Mouse (Mus musculus) spleen, embryonic (tissue): ENCODE data around the gene Srgap2.

Experiments
- CTCF ChIA-PET: fragments of 350-600 bp; sonication (Branson Sonifier 250); formaldehyde crosslinking; loops from one replicate; lab custom pipeline; 2022; lab: Charles Lee

The Srgap2 gene

DNA sequence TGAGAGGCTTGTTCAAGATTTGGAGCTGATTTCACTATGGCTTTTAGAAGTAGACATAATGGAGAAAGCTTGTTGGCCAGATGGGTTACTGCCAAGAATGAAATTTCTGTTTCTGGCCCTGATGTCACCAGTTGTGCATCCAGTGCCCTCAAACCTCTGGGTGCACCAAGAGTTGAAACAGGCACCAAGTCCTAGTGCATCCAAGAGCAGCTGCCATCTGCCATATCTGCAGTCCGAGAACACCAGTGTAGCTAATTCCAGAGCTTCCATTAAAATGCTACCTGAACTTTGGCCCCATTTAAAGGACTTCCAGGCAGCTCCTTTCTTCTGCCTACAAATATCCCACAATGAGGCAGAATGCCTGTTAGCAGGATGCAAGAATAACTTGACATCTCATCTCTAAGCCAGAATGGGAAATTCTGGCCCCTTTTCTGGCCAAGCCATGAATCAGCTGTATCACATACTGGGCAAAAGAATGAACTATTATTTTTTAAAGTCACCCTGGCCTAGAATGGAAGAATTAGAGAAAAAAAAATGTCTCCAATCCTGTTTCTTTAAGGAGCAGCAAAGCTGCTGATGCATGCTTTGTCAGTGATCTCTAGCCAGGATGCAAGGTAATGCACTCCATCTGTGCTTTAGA, 180.1 kb downstream of the Srgap2 start:
- CTCF ChIA-PET = no interaction called here

DNA sequence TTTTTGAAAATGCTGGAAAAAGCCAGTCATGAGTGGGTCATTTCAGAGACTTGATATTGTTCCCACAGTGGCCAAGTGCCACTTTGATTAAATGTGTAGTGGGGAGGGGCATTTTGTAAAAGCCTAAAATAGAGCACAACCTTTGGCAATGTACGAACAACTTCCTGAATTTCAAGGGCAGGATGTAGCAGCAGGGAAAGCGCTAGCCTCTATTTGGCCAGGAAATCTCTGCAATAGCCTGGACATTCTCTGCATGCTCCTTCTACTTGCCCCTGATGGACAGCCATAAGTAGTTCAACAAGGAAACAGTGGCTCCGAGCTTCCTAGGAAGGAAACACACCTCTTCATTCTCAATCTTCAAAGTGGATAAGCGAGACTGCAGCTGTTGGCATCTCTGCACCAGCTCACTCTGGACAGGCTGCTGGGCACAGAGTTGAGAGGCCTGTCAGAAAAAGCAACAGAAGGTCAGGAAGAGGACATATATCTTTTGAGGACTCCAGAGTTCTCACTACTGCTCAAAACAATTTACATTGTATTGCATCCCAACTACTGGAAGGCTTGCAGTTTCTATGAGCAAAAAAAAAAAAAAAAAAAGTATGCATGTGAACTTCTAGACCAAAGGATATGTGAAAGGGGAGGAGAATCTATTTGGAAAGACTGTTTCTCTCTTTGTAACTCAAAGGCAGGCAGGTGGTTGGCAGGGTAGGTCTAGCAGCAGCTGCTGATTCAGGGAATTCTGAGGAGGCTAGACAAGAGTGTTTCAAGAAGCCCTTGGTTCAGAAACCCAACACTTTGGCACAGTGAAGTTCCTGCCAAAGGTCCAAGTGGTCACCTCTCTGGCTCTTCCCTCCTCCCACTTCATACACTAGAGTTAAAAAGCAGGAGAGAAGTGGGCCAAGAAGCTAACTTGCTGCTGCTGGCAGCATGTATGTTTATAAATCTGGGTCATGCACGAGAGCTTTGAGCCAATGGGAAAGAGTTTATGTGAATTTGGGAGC, 181.4 kb downstream of the Srgap2 start:
- CTCF ChIA-PET = interaction anchor here (0.6 kb wide), 1 partner anchor 9 kb away, joined by 3 read pairs; no protein-coding TSS in a partner anchor

DNA sequence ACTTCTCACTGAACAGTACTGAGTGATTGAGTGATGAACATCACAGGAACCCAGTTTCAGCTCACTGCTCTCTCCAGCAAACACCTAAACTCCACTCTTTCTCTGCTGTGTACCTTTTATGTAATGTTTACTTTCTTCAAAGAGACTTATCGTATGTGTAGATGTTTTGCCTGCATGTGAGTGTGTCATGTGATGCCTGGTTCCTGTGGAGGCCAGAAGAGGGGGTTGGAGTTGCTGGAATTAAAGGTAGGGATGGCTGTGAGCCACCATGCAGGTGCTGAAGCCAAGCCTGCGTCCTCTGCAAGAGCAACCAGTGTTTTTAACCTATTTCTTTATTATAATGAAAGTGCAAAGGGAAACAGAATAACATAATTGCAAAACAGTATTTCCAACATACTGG, 182.5 kb downstream of the Srgap2 start:
- CTCF ChIA-PET = interaction anchor here (0.6 kb wide), 1 partner anchor 10 kb away, joined by 3 read pairs; no protein-coding TSS in a partner anchor

DNA sequence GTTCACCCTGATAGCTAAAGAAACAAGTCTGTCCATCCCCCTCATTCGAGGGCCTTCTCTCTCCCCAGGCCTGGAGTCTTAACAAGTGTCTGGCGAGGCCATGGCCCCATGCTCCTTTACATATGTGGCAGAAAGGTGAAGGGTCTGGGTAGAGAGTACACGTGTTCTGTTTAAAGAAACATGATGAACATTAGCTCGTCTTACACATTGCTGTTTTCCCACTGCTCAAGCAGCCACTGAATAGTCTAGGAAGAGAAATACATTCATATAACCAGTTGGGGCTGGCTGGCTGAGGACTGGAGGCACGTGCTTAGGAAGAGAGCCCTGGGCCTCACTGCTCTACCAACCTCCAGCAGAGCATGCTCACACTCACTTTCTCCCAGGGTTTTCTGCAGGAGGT, 191.1 kb downstream of the Srgap2 start:
- CTCF ChIA-PET = interaction anchor here (0.6 kb wide), 1 partner anchor 185 kb away, joined by 4 read pairs; no protein-coding TSS in a partner anchor

DNA sequence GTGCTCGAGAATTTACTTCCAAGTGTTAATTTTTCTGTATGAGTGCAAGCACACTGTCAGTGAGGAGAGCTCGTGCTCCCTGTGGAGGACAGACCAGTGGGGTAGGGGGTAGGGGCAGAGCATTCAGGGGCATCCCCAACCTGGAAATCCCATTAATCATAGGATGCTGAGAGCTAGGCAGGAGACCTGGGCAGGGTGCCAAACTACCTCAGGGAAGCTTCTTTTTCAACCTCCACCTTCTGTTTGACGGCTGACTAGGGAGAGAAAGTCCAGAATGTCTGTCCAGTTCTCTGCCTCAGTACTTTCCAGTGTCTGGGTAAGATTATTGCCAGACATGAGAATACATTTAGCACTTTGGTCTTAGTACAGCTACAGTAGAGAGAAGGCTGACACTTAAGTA, 191.5 kb downstream of the Srgap2 start:
- CTCF ChIA-PET = interaction anchor here (0.6 kb wide), 1 partner anchor 185 kb away, joined by 4 read pairs; no protein-coding TSS in a partner anchor

DNA sequence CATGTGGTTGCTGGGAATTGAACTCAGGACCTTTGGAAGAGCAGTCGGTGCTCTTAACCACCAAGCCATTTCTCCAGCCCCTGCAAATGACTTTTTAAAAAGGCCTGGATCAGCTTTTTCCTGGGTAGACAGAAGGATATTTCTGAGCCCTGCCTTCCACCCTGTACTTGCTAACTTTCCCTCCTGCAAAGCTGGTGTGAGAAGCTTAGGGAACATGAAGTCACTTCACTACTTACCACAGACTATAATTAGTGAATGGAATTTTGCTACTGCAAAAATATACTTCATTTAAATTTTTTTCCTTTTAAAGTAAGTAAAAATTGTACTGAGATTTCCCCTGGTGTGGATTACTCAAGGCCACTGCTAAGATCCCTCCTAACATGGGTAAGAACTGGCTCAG, 196.0 kb downstream of the Srgap2 start:
- CTCF ChIA-PET = no interaction called here

DNA sequence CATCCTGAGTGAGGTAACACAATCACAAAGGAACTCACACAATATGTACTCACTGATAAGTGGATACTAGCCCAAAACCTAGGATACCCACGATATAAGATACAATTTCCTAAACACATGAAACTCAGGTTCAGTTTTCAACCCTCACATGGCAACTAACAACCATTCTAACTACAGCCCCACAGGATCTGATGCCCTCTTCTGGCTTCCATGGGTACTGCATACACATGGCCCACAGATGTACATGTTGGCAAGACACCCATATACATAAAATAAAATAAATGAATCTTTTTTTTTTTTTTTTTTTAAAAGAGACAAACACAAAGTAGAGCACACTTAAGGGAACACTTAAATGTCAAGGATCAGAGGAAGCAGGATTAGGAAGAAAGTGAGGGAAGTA, 198.1 kb downstream of the Srgap2 start:
- CTCF ChIA-PET = interaction anchor here (0.6 kb wide), 1 partner anchor 37 kb away, joined by 3 read pairs; no protein-coding TSS in a partner anchor

DNA sequence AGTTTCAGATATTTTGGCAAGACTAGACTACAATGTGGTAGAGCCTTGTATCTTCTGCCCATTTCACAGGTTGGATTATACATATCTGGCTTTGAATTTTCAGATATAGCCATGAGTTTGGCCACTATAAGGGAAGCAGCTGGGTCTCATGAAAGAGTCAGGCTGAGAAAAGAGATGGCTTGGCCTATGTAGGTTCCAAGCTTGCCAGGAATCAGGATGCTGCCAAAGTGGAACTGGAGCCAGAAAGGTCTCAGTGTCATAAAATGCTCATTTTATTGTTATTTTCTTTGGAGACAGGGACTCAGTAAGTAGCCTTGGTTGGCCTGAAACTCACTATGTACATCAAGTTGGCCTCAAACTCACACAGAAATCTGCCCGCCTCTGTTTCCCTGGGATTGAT, 200.0 kb downstream of the Srgap2 start:
- CTCF ChIA-PET = no interaction called here

DNA sequence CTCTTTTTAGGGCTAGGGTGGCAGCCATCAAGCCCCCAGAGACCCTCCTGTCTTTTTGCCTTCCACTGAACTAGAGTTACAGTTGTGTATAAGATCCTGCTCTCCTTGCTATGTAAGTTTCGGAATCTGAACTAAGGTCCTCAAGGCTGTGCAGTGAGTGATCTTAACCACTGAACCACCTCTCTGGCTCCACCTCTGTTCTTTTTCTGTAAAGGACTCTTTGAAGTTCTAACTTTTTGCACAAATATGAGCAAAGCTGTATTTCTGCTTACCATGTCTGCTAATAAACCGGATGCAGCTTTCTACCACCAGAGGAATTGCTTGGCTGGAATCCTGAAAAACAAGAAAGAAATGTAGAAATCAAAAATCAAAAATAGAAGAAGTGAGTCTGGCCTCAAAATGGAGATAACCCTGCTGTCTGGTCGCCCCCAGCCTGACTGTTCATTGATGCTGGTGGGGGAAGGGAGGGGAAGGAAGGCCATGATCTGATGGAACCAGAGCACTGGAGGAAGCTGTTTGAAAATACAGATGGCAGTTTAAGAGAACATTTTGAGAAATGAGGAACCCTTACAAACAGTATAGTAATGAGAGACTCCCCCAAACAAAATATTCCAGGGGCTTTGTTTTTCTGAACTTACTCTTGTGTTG, 202.2 kb downstream of the Srgap2 start:
- CTCF ChIA-PET = no interaction called here

DNA sequence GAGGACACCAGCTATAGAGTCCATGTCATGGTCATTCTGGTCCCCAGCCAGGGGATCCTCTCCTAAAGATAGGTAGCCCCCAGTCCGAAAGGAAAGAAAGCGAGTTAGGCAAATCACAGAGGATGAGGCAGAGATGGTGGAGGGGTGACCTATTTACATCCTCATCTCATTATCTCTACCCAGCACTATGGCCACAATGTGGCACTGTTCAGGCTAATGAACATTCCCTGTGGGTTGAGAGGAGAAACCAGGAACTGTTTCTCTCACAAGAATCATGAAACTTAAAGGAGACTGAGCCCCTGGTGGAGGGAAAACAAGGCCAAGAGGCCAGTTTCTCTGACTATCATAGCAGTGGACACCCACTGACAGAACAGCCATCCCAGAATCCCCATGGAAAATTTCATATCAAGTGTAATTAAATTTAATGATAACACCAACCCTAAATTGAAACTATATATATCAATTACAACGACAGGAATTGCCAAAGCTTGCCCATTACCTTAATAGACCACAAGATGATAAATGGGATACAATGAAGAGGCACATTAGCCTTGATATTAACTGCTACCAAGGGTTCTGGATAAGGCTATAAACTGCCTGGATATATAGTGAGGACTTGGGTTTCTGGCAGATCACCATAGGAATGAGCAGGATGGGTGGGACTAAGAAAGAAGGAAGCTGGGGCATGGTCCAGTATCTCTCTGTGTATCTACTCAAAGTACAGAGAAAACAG, 207.4 kb downstream of the Srgap2 start:
- CTCF ChIA-PET = no interaction called here

DNA sequence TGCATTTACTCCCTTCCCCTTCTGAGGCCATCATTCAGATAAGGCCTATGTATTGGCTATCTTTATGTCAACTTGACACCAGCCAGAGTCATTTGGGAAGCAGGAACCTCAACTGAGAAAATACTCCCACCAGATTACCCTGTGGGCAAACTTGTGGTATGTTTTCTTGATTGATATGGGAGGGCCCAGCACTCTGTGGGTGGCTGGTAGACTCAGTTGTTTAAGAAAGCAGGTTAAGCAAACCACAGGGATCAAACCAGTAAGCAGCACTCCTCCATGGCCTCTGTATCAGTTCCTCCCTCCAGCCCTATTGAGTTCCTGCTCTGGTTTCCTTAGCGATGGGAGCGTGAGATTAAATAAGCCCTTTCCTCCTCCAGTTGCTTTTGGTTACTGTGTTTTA, 208.8 kb downstream of the Srgap2 start:
- CTCF ChIA-PET = no interaction called here

DNA sequence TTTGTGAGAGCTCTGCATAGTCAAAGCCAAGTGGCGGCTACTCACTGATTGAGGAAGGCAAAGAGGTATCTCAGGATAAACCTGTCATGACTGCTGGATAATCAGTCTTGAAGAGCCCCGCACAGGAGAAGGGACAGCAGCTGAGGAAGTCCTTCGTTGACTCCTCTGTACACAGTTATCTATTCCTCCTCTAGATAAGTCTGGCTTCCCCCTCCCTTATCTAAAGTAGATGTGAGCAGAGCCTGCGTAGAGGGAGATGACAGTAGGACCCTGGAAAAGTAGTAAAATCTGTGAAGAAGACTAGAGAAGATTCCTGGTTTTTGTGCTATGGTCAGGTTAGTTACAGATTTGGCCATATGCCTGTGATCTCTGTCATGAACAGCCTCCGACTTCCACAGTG, 209.5 kb downstream of the Srgap2 start:
- CTCF ChIA-PET = no interaction called here

DNA sequence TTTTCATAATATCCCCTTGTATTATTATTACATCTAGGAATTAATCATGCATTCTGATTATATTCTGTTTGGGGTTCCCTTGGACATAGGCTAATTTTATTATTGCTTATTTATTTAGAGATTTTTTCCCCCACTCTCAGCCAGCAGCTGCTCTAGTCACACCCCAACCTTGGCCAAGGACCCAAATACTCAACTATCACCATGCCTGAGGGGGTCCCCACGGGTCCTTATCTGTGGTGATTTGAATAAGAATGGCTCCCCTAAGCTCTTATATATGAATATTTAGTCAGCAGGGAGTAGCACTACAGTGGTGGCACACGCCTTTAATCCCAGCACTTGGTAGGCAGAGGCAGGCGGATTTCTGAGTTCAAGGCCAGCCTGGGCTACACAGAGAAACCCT, 215.9 kb downstream of the Srgap2 start:
- CTCF ChIA-PET = no interaction called here

DNA sequence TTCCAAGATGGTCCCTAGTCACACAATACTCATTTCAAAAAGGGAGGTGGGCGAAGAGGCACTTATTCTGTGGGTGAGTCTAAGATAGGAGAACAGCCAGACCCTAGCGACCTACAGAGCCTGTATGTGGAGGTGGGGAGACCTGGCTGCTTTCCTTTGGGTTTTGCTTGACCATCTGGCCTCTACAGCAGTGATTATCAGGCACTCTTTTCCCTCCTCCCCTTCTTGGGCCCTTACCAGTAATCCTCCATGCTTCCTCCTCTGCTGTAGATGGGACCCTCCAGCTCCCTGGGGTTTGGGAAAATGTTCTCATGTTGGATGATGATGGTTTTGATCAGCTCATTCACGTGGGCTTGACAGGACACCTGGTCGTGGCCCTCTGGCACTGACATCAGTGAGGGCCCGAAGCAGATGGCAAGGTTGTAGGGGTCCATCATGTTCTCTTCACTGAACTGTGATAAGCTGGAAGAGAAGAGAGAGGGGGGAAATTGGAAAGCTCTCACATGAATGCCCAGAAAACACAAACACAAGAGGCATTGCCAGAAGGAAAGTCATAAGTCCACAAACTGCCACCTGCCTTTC, 216.8 kb downstream of the Srgap2 start:
- CTCF ChIA-PET = no interaction called here

DNA sequence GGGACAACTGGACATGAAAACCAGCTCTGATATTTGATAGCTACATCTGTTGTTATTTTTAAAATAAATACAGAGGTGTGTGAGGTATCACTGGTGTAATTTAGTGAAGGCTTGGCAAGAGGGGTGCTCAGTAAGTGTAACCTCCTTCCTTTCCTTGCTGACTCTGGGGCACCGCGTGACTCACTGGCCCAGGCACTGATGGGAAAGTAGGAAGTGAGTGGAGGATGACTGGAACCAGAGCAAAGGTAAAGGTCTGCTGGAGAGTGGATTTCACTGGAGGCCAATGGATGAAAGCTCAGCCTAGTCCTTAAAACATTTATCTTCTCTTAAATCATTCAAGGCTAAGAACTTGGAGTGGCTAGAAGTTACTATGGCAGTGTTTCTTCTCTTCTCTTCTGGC, 226.4 kb downstream of the Srgap2 start:
- CTCF ChIA-PET = interaction anchor here (0.6 kb wide), 1 partner anchor 77 kb away, joined by 5 read pairs; no protein-coding TSS in a partner anchor

DNA sequence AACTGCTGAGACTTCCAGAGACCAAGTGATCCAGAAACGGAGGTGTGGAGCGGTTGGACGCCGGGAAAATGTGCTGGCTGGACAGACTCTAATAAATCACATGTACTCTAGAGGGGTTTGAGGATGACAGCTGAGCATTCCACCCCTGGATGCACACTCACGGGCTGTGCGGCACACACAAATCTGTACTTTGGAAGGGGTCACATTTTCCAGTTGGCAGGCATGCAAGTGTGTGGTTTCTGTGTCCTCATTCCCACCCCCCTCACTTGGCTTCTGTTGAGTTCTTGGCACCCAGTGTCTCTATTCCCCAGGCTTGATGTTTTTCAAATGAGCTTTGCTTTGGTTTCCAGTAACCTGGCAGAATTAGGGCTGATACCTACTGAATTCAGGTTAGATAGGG, 227.4 kb downstream of the Srgap2 start:
- CTCF ChIA-PET = no interaction called here

DNA sequence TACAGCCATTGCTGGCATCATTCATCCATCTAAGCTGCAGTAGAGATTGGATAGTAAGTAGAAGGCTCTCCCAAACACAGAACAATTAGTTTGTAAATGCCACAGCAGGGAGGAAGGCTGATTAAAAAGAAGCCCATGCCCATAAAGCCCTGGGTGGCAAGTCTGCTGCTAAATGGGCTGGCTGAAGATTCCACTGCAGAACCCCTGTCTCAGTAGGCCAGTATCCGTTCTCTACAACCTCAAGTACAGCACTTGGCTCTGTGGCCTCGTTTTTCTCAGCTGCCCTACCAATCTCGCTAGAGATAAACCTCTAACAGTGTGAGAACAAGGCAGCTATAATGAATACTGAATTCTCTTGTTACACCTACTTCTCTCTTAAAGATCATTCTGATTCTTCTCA, 227.9 kb downstream of the Srgap2 start:
- CTCF ChIA-PET = no interaction called here

DNA sequence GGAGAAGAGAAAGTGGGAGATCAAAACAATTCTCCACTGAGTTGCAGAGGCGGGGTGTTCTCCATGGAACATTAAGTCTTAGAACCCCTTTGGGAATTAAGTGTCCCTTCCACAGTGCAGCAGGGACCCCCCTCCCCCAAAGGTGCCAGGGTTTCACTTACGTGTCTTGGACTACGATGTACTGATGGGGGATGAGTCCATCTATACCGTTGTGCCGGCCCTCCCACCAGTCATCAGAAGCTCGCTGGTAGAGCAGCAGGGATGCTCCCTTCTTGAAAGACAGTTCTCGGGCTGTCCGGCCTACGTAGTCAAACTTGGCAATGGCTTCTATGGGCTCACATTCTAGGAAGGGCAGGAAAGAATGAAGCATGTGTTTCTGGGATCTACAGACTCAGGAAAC, 229.0 kb downstream of the Srgap2 start:
- CTCF ChIA-PET = no interaction called here

DNA sequence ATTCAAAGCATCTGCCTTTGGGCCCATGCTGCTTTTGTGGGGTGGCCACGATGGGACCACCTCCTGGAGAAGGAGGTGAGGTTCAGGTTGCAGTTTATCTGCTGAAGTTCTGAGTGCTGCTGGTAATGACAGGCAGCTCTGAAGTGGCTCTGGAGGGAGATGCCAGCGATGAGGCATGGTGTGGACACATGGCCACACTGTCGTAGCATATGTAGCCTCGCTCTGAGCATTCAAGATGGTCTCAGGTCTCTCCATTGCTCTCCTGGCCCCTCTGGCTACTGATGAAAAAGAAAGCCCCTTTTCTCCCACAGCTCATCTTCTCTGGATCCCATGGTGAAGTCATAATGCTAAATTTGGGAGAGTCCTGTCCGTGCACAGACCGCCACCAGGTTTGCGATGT, 230.4 kb downstream of the Srgap2 start:
- CTCF ChIA-PET = no interaction called here

DNA sequence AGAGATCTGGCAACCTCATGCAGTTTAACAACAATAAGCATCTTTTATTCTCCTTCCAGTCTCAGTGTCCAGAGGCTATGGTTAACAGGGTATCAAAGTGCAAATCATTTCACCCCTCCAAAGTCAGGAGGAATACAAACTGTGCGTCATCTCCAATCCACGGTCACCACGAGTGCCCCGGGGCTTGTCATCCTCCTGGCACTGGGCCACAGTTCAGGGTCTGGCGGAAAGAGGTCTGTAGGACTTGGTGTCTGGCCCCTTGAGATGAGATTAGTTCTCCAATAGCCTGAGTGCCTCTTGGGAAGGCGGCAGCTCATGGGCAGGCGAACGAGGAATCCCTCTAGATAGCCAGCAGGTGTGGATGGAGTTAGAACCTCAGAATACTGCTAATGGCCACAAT, 232.0 kb downstream of the Srgap2 start:
- CTCF ChIA-PET = no interaction called here

DNA sequence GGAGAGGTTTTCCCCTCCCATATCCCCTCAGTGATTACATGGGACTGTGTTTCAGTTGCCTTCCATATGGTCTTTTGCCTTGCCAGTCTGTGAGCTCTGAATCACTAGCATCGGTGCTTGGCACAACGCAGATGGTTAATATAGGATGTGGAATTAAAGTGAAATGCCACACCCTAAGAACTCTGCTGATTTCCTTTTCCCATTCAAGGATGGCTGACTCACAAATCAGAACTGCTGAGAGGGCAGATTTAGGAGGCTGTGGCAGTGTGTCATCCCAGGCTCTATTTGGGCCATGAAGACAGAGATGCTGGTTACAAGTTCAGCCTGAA, 233.3 kb downstream of the Srgap2 start:
- CTCF ChIA-PET = no interaction called here
